ENCODE assay signal across 10 mouse cellular contexts in genomic region chr10:8391264-8391748, GRCm38 (mm10).
A peak's percentile ranks its signal among the peaks of the same experiment; 100 is the strongest.
DNase-seq lines count a peak whose midpoint lies in the region; ATAC-seq and TF ChIP-seq lines count a peak whose summit lies in the region.
"Had no signal": no experiment of that assay in that cellular context is flagged by ENCODE, and none has a peak within 500 bp of the region (broad histone marks: within the 10 kb centered on the region; RNA-seq: fewer than 3 reads in every experiment).

No protein-coding gene starts in this region.

- peak; percentile 43 to 63 for DNase-seq in heart, adult 2 months
- DNase-seq in 3T3-L1 (ENCODE audit: low read depth, low spot score) = peak; percentile 81
- peak; percentile 84 for DNase-seq in cerebellum, adult 9-10 months
- DNase-seq in frontal cortex, postnatal 10 days (ENCODE audit: low spot score in 2 of 2) = peak; percentile 8 to 24
- DNase-seq in left cerebral cortex, postnatal 25 days (ENCODE audit: low spot score in 2 of 2) = peak; percentile 21 to 42
- DNase-seq in kidney, adult 18-20 months = no peak

- H3K27ac ChIP-seq in heart, adult 2 months = no peak overlapping the region
- H3K27ac ChIP-seq in heart, embryonic 11.5 days (ENCODE audit: low read depth, low read length) = no peak overlapping the region
- H3K27ac ChIP-seq in kidney, embryonic 14.5 days (ENCODE audit: low read depth, low read length) = no peak overlapping the region
- H3K27ac ChIP-seq: embryonic facial prominence, embryonic 12.5 days had no signal

- no peaks in the 10 kb centered on the region for H3K27me3 ChIP-seq in heart, adult 2 months (ENCODE audit: control insufficient read depth, insufficient read depth, low read length)
- no peaks in the 10 kb centered on the region for H3K27me3 ChIP-seq in heart, embryonic 11.5 days (ENCODE audit: control insufficient read depth, insufficient read depth, low read length)
- H3K27me3 ChIP-seq in kidney, embryonic 14.5 days (ENCODE audit: control insufficient read depth, insufficient read depth, low read length) = no peaks in the 10 kb centered on the region
- H3K27me3 ChIP-seq: embryonic facial prominence, embryonic 12.5 days; megakaryocyte, embryonic 14.5 days had no signal

- no peak overlapping the region for H3K4me2 ChIP-seq in heart, embryonic 11.5 days
- no peak overlapping the region for H3K4me2 ChIP-seq in kidney, embryonic 14.5 days (replicated peaks; ENCODE audit: low read depth, low read length)
- H3K4me2 ChIP-seq: embryonic facial prominence, embryonic 12.5 days had no signal

- no peaks in the 10 kb centered on the region for H3K36me3 ChIP-seq in heart, adult 2 months (ENCODE audit: control insufficient read depth, insufficient read depth, low read length)
- H3K36me3 ChIP-seq in heart, embryonic 11.5 days (ENCODE audit: control insufficient read depth, insufficient read depth, low read length) = no peaks in the 10 kb centered on the region
- H3K36me3 ChIP-seq in kidney, embryonic 14.5 days (ENCODE audit: control insufficient read depth, insufficient read depth, low read length) = no peaks in the 10 kb centered on the region
- H3K36me3 ChIP-seq: embryonic facial prominence, embryonic 12.5 days had no signal

- H3K9me3 ChIP-seq in heart, embryonic 11.5 days (replicated peaks; ENCODE audit: control insufficient read depth, low read length) = no peaks in the 10 kb centered on the region
- H3K9me3 ChIP-seq in kidney, embryonic 14.5 days (ENCODE audit: control insufficient read depth, low read length) = no peaks in the 10 kb centered on the region
- H3K9me3 ChIP-seq: embryonic facial prominence, embryonic 12.5 days; megakaryocyte, embryonic 14.5 days had no signal

- TF ChIP-seq POLR2A in heart, adult 2 months (IDR thresholded peaks at IDR 0.05; ENCODE audit: insufficient read depth, low read depth, low read length) = no peak

- peak; percentile 45 for TF ChIP-seq CTCF in heart, adult 2 months (IDR thresholded peaks at IDR 0.05)

- no peak overlapping the region for H3K9ac ChIP-seq in heart, adult 2 months (ENCODE audit: low read depth, low read length)
- no peak overlapping the region for H3K9ac ChIP-seq in heart, embryonic 11.5 days (ENCODE audit: low read depth, low read length)
- H3K9ac ChIP-seq in kidney, embryonic 14.5 days (ENCODE audit: low read depth, low read length) = no peak overlapping the region
- H3K9ac ChIP-seq: embryonic facial prominence, embryonic 12.5 days had no signal

- no peak for TF ChIP-seq EP300 in heart, adult 2 months (IDR thresholded peaks at IDR 0.05; ENCODE audit: insufficient read depth, low read depth, low read length)

- WGBS in heart, adult 2 months = 70% methylated on average over 4 of the region's 4 CpGs
- WGBS in heart, embryonic 11.5 days (ENCODE audit: insufficient replicate concordance) = 74% methylated on average over 4 of the region's 4 CpGs
- WGBS in kidney, embryonic 14.5 days = 71% methylated on average over 4 of the region's 4 CpGs

- no peak for ATAC-seq in heart, embryonic 11.5 days (replicated peaks; ENCODE audit: insufficient number of reproducible peaks, low FRiP score, low TSS enrichment)
- no peak for ATAC-seq in kidney, embryonic 14.5 days (ENCODE audit: low FRiP score, low TSS enrichment)

- intact Hi-C loops in heart, adult 2 months (cut with DNase I) = no loop called here
- intact Hi-C loops in left cerebral cortex, postnatal 25 days (cut with DNase I) = no loop called here

- H3K4me1 ChIP-seq in heart, adult 2 months (ENCODE audit: control insufficient read depth, insufficient read depth, low read length) = peaks cover 2% of the 10 kb centered on the region; the same call in 1 of the 2 replicates
- H3K4me1 ChIP-seq in heart, embryonic 11.5 days (ENCODE audit: control insufficient read depth, insufficient read depth, low read length) = no peaks in the 10 kb centered on the region
- no peaks in the 10 kb centered on the region for H3K4me1 ChIP-seq in kidney, embryonic 14.5 days (ENCODE audit: control insufficient read depth, insufficient read depth, low read length)
- H3K4me1 ChIP-seq: megakaryocyte, embryonic 14.5 days had no signal

- H3K4me3 ChIP-seq in heart, adult 2 months = no peak overlapping the region
- H3K4me3 ChIP-seq in heart, embryonic 11.5 days (ENCODE audit: low read depth, low read length) = no peak overlapping the region
- H3K4me3 ChIP-seq in kidney, embryonic 14.5 days (ENCODE audit: low read length) = no peak overlapping the region
- H3K4me3 ChIP-seq: embryonic facial prominence, embryonic 12.5 days; megakaryocyte, embryonic 14.5 days had no signal

- H3K79me2 ChIP-seq in heart, adult 2 months (replicated peaks; ENCODE audit: control insufficient read depth, insufficient read depth, low read length) = no peaks in the 10 kb centered on the region
